ENCODE assay signal across 31 mouse cellular contexts in genomic region chr17:36868836-36869235, GRCm38 (mm10). TPM values are rescaled to one million over a fixed set of nuclear protein-coding genes. Genes with fewer than 3 reads are reported as not detected.
DNase-seq lines count a peak whose midpoint lies in the region; ATAC-seq lines count a peak whose summit lies in the region.
"Had no signal": no experiment of that assay in that cellular context is flagged by ENCODE, and none has a peak within 500 bp of the region (broad histone marks: within the 10 kb centered on the region; RNA-seq: fewer than 3 reads in every experiment).

No protein-coding gene starts in this region.

- intact Hi-C loops in heart, postnatal 14 days (cut with DNase I): no loop called here

- H3K4me3 ChIP-seq in heart, embryonic 10.5 days: no peak overlapping the region
- H3K4me3 ChIP-seq in liver, embryonic 15.5 days (replicated peaks): 0 out of 2 replicates have a peak overlapping the region, but pooled peaks have one; percentile 72
- H3K4me3 ChIP-seq: embryonic facial prominence, embryonic 15.5 days; hindbrain, embryonic 10.5 days; layer of hippocampus, adult 2 months; limb, embryonic 13.5 days; midbrain, embryonic 15.5 days; neural tube, embryonic 12.5 days had no signal

- DNase-seq in heart, embryonic 10.5 days (ENCODE audit: low spot score): no peak
- DNase-seq in heart, postnatal 14 days: no peak
- DNase-seq in spleen, postnatal 10 days (ENCODE audit: low spot score in 2 of 2): peak; percentile 38 to 53
- DNase-seq in spleen, adult 18-20 months: no peak
- DNase-seq: adrenal gland, adult 2 months; cerebellum, adult 2 months; gastrocnemius, postnatal 10 days; heart, adult 18-20 months; kidney, adult 9 months; kidney, postnatal 25 days; layer of hippocampus, postnatal 36 days; lung, embryonic 14.5 days; right cerebral cortex, postnatal 14 days; thymus, postnatal 4 days had no signal

- H3K27ac ChIP-seq in heart, embryonic 10.5 days: peak overlapping the region; percentile 22; the same call in 1 of the 2 replicates
- H3K27ac ChIP-seq in liver, embryonic 15.5 days (replicated peaks): peak overlapping the region; percentile 99
- H3K27ac ChIP-seq: embryonic facial prominence, embryonic 15.5 days; layer of hippocampus, adult 2 months; limb, embryonic 13.5 days; midbrain, embryonic 15.5 days; neural tube, embryonic 12.5 days; stomach, embryonic 15.5 days had no signal

- peak overlapping the region; percentile 56 for H3K4me2 ChIP-seq in liver, embryonic 15.5 days
- H3K4me2 ChIP-seq: embryonic facial prominence, embryonic 15.5 days; limb, embryonic 13.5 days; lung, embryonic 14.5 days; midbrain, embryonic 15.5 days; neural tube, embryonic 12.5 days; stomach, embryonic 15.5 days had no signal

- ATAC-seq in liver, embryonic 15.5 days (ENCODE audit: insufficient read depth): no peak
- ATAC-seq in CD4-positive, CD25-positive, alpha-beta regulatory T cell, adult 4 months: no peak
- no peak for ATAC-seq in granulocyte monocyte progenitor cell, adult 5-6 weeks (replicated peaks; ENCODE audit: poor library complexity, severe bottlenecking)
- ATAC-seq: forebrain, embryonic 16.5 days; hindbrain, embryonic 16.5 days; midbrain, embryonic 15.5 days had no signal

- H3K9me3 ChIP-seq in heart, embryonic 10.5 days: no peaks in the 10 kb centered on the region
- H3K9me3 ChIP-seq in liver, embryonic 15.5 days (replicated peaks): no peaks in the 10 kb centered on the region
- H3K9me3 ChIP-seq: embryonic facial prominence, embryonic 15.5 days; forebrain, embryonic 10.5 days; hindbrain, embryonic 10.5 days; limb, embryonic 13.5 days; midbrain, embryonic 15.5 days; neural tube, embryonic 12.5 days; stomach, embryonic 15.5 days had no signal

- no peaks in the 10 kb centered on the region for H3K36me3 ChIP-seq in heart, embryonic 10.5 days
- H3K36me3 ChIP-seq in liver, embryonic 15.5 days (replicated peaks): peaks cover 27% of the 10 kb centered on the region
- H3K36me3 ChIP-seq: embryonic facial prominence, embryonic 15.5 days; forebrain, embryonic 10.5 days; hindbrain, embryonic 10.5 days; limb, embryonic 13.5 days; midbrain, embryonic 15.5 days; neural tube, embryonic 12.5 days; stomach, embryonic 15.5 days had no signal

- H3K9ac ChIP-seq in liver, embryonic 15.5 days: peak overlapping the region; percentile 9; the same call in 1 of the 2 replicates
- H3K9ac ChIP-seq: embryonic facial prominence, embryonic 15.5 days; limb, embryonic 13.5 days; midbrain, embryonic 15.5 days; neural tube, embryonic 12.5 days; stomach, embryonic 15.5 days had no signal

- 82% methylated on average over 2 of the region's 2 CpGs for WGBS in heart, embryonic 10.5 days
- WGBS in liver, embryonic 15.5 days (ENCODE audit: insufficient replicate concordance): 42% methylated on average over 2 of the region's 2 CpGs

- peaks cover 9% of the 10 kb centered on the region for H3K4me1 ChIP-seq in heart, embryonic 10.5 days
- peaks cover 60% of the 10 kb centered on the region for H3K4me1 ChIP-seq in liver, embryonic 15.5 days (replicated peaks)
- H3K4me1 ChIP-seq: limb, embryonic 13.5 days; neural tube, embryonic 12.5 days had no signal

- H3K27me3 ChIP-seq in heart, embryonic 10.5 days (ENCODE audit: insufficient read depth, poor library complexity, severe bottlenecking): peaks cover 42% of the 10 kb centered on the region
- peaks cover 39% of the 10 kb centered on the region for H3K27me3 ChIP-seq in liver, embryonic 15.5 days

RNA-seq across cellular contexts. Expression of gene Trim10, which starts 0.5 kb away (rescaled TPM):
- 18.6 and 21.5 TPM in 2 replicates for polyA plus RNA-seq in heart, embryonic 10.5 days (2016; fragmentation: Nextera tagmentation; extraction: Ambion mirVana)
- total RNA-seq in heart, postnatal 14 days (2021): 1 to 10 TPM; 2.0 to 2.5 TPM
- polyA plus RNA-seq in liver, embryonic 15.5 days (2015; fragmentation: Nextera tagmentation; extraction: Ambion mirVana): 300 and 303 TPM in 2 replicates
- under 1 TPM in 1 of 2 experiments, not detected in 1; 0.28 TPM for polyA plus RNA-seq in CD4-positive, CD25-positive, alpha-beta regulatory T cell, adult 4 months (2017; shearing (Covaris generic))
- not detected in 2 replicates for total RNA-seq in granulocyte monocyte progenitor cell, adult 5-6 weeks (2014; fragmentation: Nextera tagmentation)
- total RNA-seq in granulocyte monocyte progenitor cell, adult 5-6 weeks (2017): 0.39 TPM in 1 of 2 replicates, not detected in the other
- total RNA-seq: layer of hippocampus, adult 2 months; layer of hippocampus, postnatal 36 days had no signal

RNA-seq across cellular contexts. Expression of gene Trim15, which starts 1.8 kb away (rescaled TPM):
- polyA plus RNA-seq in heart, embryonic 10.5 days (2016; fragmentation: Nextera tagmentation; extraction: Ambion mirVana): 0.20 TPM in 1 of 2 replicates, not detected in the other
- not detected for total RNA-seq in heart, postnatal 14 days (2021)
- polyA plus RNA-seq in liver, embryonic 15.5 days (2015; fragmentation: Nextera tagmentation; extraction: Ambion mirVana): 0.33 and 0.59 TPM in 2 replicates
- under 1 TPM in 1 of 2 experiments, not detected in 1; 0.79 TPM for polyA plus RNA-seq in CD4-positive, CD25-positive, alpha-beta regulatory T cell, adult 4 months (2017; shearing (Covaris generic))
- total RNA-seq in granulocyte monocyte progenitor cell, adult 5-6 weeks (2014; fragmentation: Nextera tagmentation): not detected in 2 replicates
- total RNA-seq in granulocyte monocyte progenitor cell, adult 5-6 weeks (2017): not detected in 2 replicates
- total RNA-seq: adrenal gland, adult 2 months; adrenal gland, postnatal 4 days; gastrocnemius, postnatal 10 days; heart, adult 18-20 months; layer of hippocampus, adult 2 months; layer of hippocampus, postnatal 36 days; left cerebral cortex, postnatal 14 days; megakaryocyte, adult 5-6 weeks had no signal
- polyA plus RNA-seq: adrenal gland, adult 2 months had no signal

RNA-seq across cellular contexts. Expression of gene Trim40, which starts 21.1 kb away (rescaled TPM):
- not detected in 2 replicates for polyA plus RNA-seq in heart, embryonic 10.5 days (2016; fragmentation: Nextera tagmentation; extraction: Ambion mirVana)
- total RNA-seq in heart, postnatal 14 days (2021): not detected
- polyA plus RNA-seq in liver, embryonic 15.5 days (2015; fragmentation: Nextera tagmentation; extraction: Ambion mirVana): not detected in 2 replicates
- not detected for polyA plus RNA-seq in CD4-positive, CD25-positive, alpha-beta regulatory T cell, adult 4 months (2017; shearing (Covaris generic))
- not detected in 2 replicates for total RNA-seq in granulocyte monocyte progenitor cell, adult 5-6 weeks (2014; fragmentation: Nextera tagmentation)
- total RNA-seq in granulocyte monocyte progenitor cell, adult 5-6 weeks (2017): not detected in 2 replicates
- total RNA-seq: gastrocnemius, postnatal 10 days; heart, adult 18-20 months; layer of hippocampus, adult 2 months; layer of hippocampus, postnatal 36 days; left cerebral cortex, postnatal 14 days; megakaryocyte, adult 5-6 weeks had no signal
- polyA plus RNA-seq: embryonic facial prominence, embryonic 15.5 days; forebrain, embryonic 10.5 days; forebrain, embryonic 16.5 days; hindbrain, embryonic 10.5 days; limb, embryonic 13.5 days; lung, embryonic 14.5 days; midbrain, embryonic 15.5 days; neural tube, embryonic 12.5 days had no signal

RNA-seq across cellular contexts. Expression of gene Trim31, which starts 29.1 kb away (rescaled TPM):
- polyA plus RNA-seq in heart, embryonic 10.5 days (2016; fragmentation: Nextera tagmentation; extraction: Ambion mirVana): not detected in 2 replicates
- total RNA-seq in heart, postnatal 14 days (2021): not detected
- not detected in 2 replicates for polyA plus RNA-seq in liver, embryonic 15.5 days (2015; fragmentation: Nextera tagmentation; extraction: Ambion mirVana)
- not detected for polyA plus RNA-seq in CD4-positive, CD25-positive, alpha-beta regulatory T cell, adult 4 months (2017; shearing (Covaris generic))
- total RNA-seq in granulocyte monocyte progenitor cell, adult 5-6 weeks (2014; fragmentation: Nextera tagmentation): not detected in 2 replicates
- not detected in 2 replicates for total RNA-seq in granulocyte monocyte progenitor cell, adult 5-6 weeks (2017)
- total RNA-seq: adrenal gland, adult 2 months; adrenal gland, postnatal 4 days; gastrocnemius, postnatal 10 days; heart, adult 18-20 months; layer of hippocampus, postnatal 36 days; left cerebral cortex, postnatal 14 days; megakaryocyte, adult 5-6 weeks had no signal
- polyA plus RNA-seq: adrenal gland, adult 2 months; cerebellum, adult 2 months; embryonic facial prominence, embryonic 15.5 days; forebrain, embryonic 10.5 days; forebrain, embryonic 16.5 days; hindbrain, embryonic 10.5 days; hindbrain, embryonic 16.5 days; limb, embryonic 13.5 days; midbrain, embryonic 15.5 days; neural tube, embryonic 12.5 days; spleen, adult 2 months had no signal

RNA-seq across cellular contexts. Expression of gene Trim26, which starts 31.9 kb away (rescaled TPM):
- 27.1 and 30.4 TPM in 2 replicates for polyA plus RNA-seq in heart, embryonic 10.5 days (2016; fragmentation: Nextera tagmentation; extraction: Ambion mirVana)
- total RNA-seq in heart, postnatal 14 days (2021): 10 to 100 TPM; 20.6 to 23.4 TPM
- 14.9 and 17.7 TPM in 2 replicates for polyA plus RNA-seq in liver, embryonic 15.5 days (2015; fragmentation: Nextera tagmentation; extraction: Ambion mirVana)
- 10 to 100 TPM; 76.3 to 99.4 TPM for polyA plus RNA-seq in CD4-positive, CD25-positive, alpha-beta regulatory T cell, adult 4 months (2017; shearing (Covaris generic))
- total RNA-seq in granulocyte monocyte progenitor cell, adult 5-6 weeks (2014; fragmentation: Nextera tagmentation): 16.1 and 25.1 TPM in 2 replicates
- 8.4 and 11.9 TPM in 2 replicates for total RNA-seq in granulocyte monocyte progenitor cell, adult 5-6 weeks (2017)

Comparison
In these comparisons a context has a peak if more than half of its experiments do, and no peak if none do; other contexts are left out.
1. DNase-seq: peak in spleen, postnatal 10 days (2 of 2); none in heart, embryonic 10.5 days (single experiment), heart, postnatal 14 days (0 of 2) and spleen, adult 18-20 months (0 of 2).
2. RNA of gene Trim10, which starts 0.5 kb away (polyA plus RNA-seq): 300 to 303 TPM in liver, embryonic 15.5 days; 18.6 to 21.5 TPM in heart, embryonic 10.5 days and 0.28 TPM in CD4-positive, CD25-positive, alpha-beta regulatory T cell, adult 4 months; every median in the first group is over 10 times any median in the second.